Mouse (Mus musculus) gastrocnemius, postnatal 4 days (tissue): ENCODE data around the gene Taf1. TPM values are rescaled to one million over a fixed set of nuclear protein-coding genes. Genes with fewer than 3 reads are reported as not detected.

Experiments used
- DNase-seq, 2 experiments: peaks; one replicate each; pipeline ENCODE4 v3.0.0; 2021 to 2022; ENCODE audit warnings: low spot score in 2 of 2, mixed read lengths in 2 of 2
- total RNA-seq, 2 experiments: library from RNA; stranded (reverse); gene quantifications; 2 replicates each; pipeline ENCODE4 v1.2.3; 2021

Gene Taf1
- total RNA-seq, 2 experiments from 2014 or later = 21.1 to 21.7 TPM

- no peak for DNase-seq
Measured at GRCm38 (mm10) chrX:101646621-101647020, 114.1 kb downstream of the Taf1 start.

Other genes with a start within 250 kb of the Taf1 start
- gene Nlgn3, start 233.6 kb upstream of the Taf1 start, total RNA-seq = 1 to 10 TPM; 2.1 to 2.2 TPM
- 1 to 10 TPM; 1.6 to 2.0 TPM for gene Gjb1, start 156.4 kb upstream of the Taf1 start, total RNA-seq
- gene Zmym3, start 111.9 kb upstream of the Taf1 start, total RNA-seq = 10 to 100 TPM; 24.1 to 24.5 TPM
- 100 to 1,000 TPM; 151 to 172 TPM for gene Nono, start 103.4 kb upstream of the Taf1 start, total RNA-seq
- 100 to 1,000 TPM; 699 to 712 TPM for gene Itgb1bp2, start 83.6 kb upstream of the Taf1 start, total RNA-seq
- gene Ogt, start 107.3 kb downstream of the Taf1 start, total RNA-seq = 100 to 1,000 TPM in 1 of 2 experiments, 10 to 100 TPM in 1; 95.0 to 110 TPM
- gene Cxcr3, start 201.5 kb downstream of the Taf1 start, total RNA-seq = under 1 TPM; 0.54 to 0.61 TPM